Comparison of ENCODE assay signal across 22 mouse cellular contexts in genomic region chr14:7855501-7855900, GRCm38 (mm10). TPM values are rescaled to one million over a fixed set of nuclear protein-coding genes. Genes with fewer than 3 reads are reported as not detected.
A peak's percentile ranks its signal among the peaks of the same experiment; 100 is the strongest.
DNase-seq lines count a peak whose midpoint lies in the region; ATAC-seq lines count a peak whose summit lies in the region.
"Had no signal": no experiment of that assay in that cellular context is flagged by ENCODE, and none has a peak within 500 bp of the region (broad histone marks: within the 10 kb centered on the region; RNA-seq: fewer than 3 reads in every experiment).

No protein-coding gene starts in this region.

- WGBS in forebrain, embryonic 11.5 days, result 65% methylated on average over 5 of the region's 5 CpGs
- WGBS in forebrain, embryonic 12.5 days, result 53% methylated on average over 5 of the region's 5 CpGs
- WGBS in embryonic facial prominence, embryonic 10.5 days, result 67% methylated on average over 5 of the region's 5 CpGs
- WGBS in embryonic facial prominence, embryonic 15.5 days, result 34% methylated on average over 5 of the region's 5 CpGs
- 48% methylated on average over 5 of the region's 5 CpGs for WGBS in limb, embryonic 15.5 days

- H3K4me2 ChIP-seq in forebrain, embryonic 11.5 days (ENCODE audit: low read depth, low read length, severe bottlenecking), result no peak overlapping the region
- H3K4me2 ChIP-seq in forebrain, embryonic 12.5 days, result no peak overlapping the region
- no peak overlapping the region for H3K4me2 ChIP-seq in embryonic facial prominence, embryonic 15.5 days (replicated peaks)
- H3K4me2 ChIP-seq in limb, embryonic 15.5 days, result no peak overlapping the region
- H3K4me2 ChIP-seq: intestine, embryonic 15.5 days; liver, embryonic 13.5 days; midbrain, embryonic 11.5 days; neural tube, embryonic 15.5 days had no signal

- peaks cover 12% of the 10 kb centered on the region; the same call in 1 of the 2 replicates for H3K4me1 ChIP-seq in forebrain, embryonic 11.5 days (replicated peaks; ENCODE audit: control insufficient read depth, insufficient read depth, low read length)
- peaks cover 44% of the 10 kb centered on the region for H3K4me1 ChIP-seq in forebrain, embryonic 12.5 days
- H3K4me1 ChIP-seq in embryonic facial prominence, embryonic 10.5 days, result peaks cover 55% of the 10 kb centered on the region
- H3K4me1 ChIP-seq in embryonic facial prominence, embryonic 15.5 days, result peaks cover 52% of the 10 kb centered on the region
- H3K4me1 ChIP-seq in limb, embryonic 15.5 days, result peaks cover 68% of the 10 kb centered on the region

- H3K9me3 ChIP-seq in forebrain, embryonic 11.5 days (ENCODE audit: control insufficient read depth, low read length), result no peaks in the 10 kb centered on the region
- no peaks in the 10 kb centered on the region for H3K9me3 ChIP-seq in forebrain, embryonic 12.5 days
- no peaks in the 10 kb centered on the region for H3K9me3 ChIP-seq in embryonic facial prominence, embryonic 10.5 days
- H3K9me3 ChIP-seq in embryonic facial prominence, embryonic 15.5 days (replicated peaks), result no peaks in the 10 kb centered on the region
- no peaks in the 10 kb centered on the region for H3K9me3 ChIP-seq in limb, embryonic 15.5 days
- H3K9me3 ChIP-seq: intestine, embryonic 15.5 days; liver, embryonic 13.5 days; neural tube, embryonic 15.5 days had no signal

- peak overlapping the region; percentile 7; the same call in 1 of the 2 replicates for H3K27ac ChIP-seq in forebrain, embryonic 11.5 days (ENCODE audit: low read depth, low read length)
- no peak overlapping the region for H3K27ac ChIP-seq in forebrain, embryonic 12.5 days
- peak overlapping the region; percentile 51 for H3K27ac ChIP-seq in embryonic facial prominence, embryonic 10.5 days (replicated peaks)
- H3K27ac ChIP-seq in embryonic facial prominence, embryonic 15.5 days (replicated peaks), result peak overlapping the region; percentile 8
- peak overlapping the region; percentile 47; the same call in 1 of the 2 replicates for H3K27ac ChIP-seq in limb, embryonic 15.5 days
- H3K27ac ChIP-seq: intestine, embryonic 15.5 days; left cerebral cortex, adult 2 months; liver, embryonic 13.5 days; neural tube, embryonic 15.5 days had no signal

- H3K36me3 ChIP-seq in forebrain, embryonic 11.5 days (ENCODE audit: control insufficient read depth, insufficient read depth, low read length), result no peaks in the 10 kb centered on the region
- H3K36me3 ChIP-seq in forebrain, embryonic 12.5 days (replicated peaks), result no peaks in the 10 kb centered on the region
- H3K36me3 ChIP-seq in embryonic facial prominence, embryonic 10.5 days (replicated peaks), result no peaks in the 10 kb centered on the region
- H3K36me3 ChIP-seq in embryonic facial prominence, embryonic 15.5 days, result no peaks in the 10 kb centered on the region
- H3K36me3 ChIP-seq in limb, embryonic 15.5 days, result no peaks in the 10 kb centered on the region
- H3K36me3 ChIP-seq: intestine, embryonic 15.5 days; liver, embryonic 13.5 days; neural tube, embryonic 15.5 days had no signal

- no peak overlapping the region for H3K4me3 ChIP-seq in forebrain, embryonic 11.5 days (ENCODE audit: low read depth, low read length)
- no peak overlapping the region for H3K4me3 ChIP-seq in forebrain, embryonic 12.5 days (replicated peaks)
- no peak overlapping the region for H3K4me3 ChIP-seq in embryonic facial prominence, embryonic 10.5 days
- no peak overlapping the region for H3K4me3 ChIP-seq in embryonic facial prominence, embryonic 15.5 days (replicated peaks)
- H3K4me3 ChIP-seq in limb, embryonic 15.5 days, result no peak overlapping the region
- H3K4me3 ChIP-seq: intestine, embryonic 15.5 days; left cerebral cortex, adult 2 months; liver, embryonic 13.5 days; neural tube, embryonic 15.5 days had no signal

- no peak for DNase-seq in forebrain, embryonic 11.5 days (ENCODE audit: low spot score)
- no peak for DNase-seq in embryonic facial prominence, embryonic 10.5 days (ENCODE audit: low spot score)
- no peak for DNase-seq in neural tube, embryonic 10.5 days (ENCODE audit: extremely low spot score, low spot score)
- DNase-seq in kidney, adult 11 months, result no peak
- DNase-seq: adrenal gland, adult 2 months; cerebellum, adult 11 months; cerebellum, adult 9-11 months; heart, postnatal 4 days; kidney, postnatal 4 days; left cerebral cortex, postnatal 4 days; liver, embryonic 13.5 days; lung, adult 2 months; lung, postnatal 14 days; right cerebral cortex, adult 18-20 months had no signal

- no peaks in the 10 kb centered on the region for H3K27me3 ChIP-seq in forebrain, embryonic 11.5 days (ENCODE audit: control insufficient read depth, insufficient read depth, low read length)
- no peaks in the 10 kb centered on the region for H3K27me3 ChIP-seq in forebrain, embryonic 12.5 days
- H3K27me3 ChIP-seq in embryonic facial prominence, embryonic 10.5 days (replicated peaks; ENCODE audit: low read depth, poor library complexity, severe bottlenecking), result no peaks in the 10 kb centered on the region
- H3K27me3 ChIP-seq in embryonic facial prominence, embryonic 15.5 days, result no peaks in the 10 kb centered on the region
- no peaks in the 10 kb centered on the region for H3K27me3 ChIP-seq in limb, embryonic 15.5 days
- H3K27me3 ChIP-seq: intestine, embryonic 15.5 days; liver, embryonic 13.5 days; neural tube, embryonic 15.5 days had no signal

- no peak overlapping the region for H3K9ac ChIP-seq in forebrain, embryonic 11.5 days (ENCODE audit: low read length)
- no peak overlapping the region for H3K9ac ChIP-seq in forebrain, embryonic 12.5 days
- H3K9ac ChIP-seq in embryonic facial prominence, embryonic 15.5 days, result no peak overlapping the region
- H3K9ac ChIP-seq in limb, embryonic 15.5 days, result no peak overlapping the region
- H3K9ac ChIP-seq: intestine, embryonic 15.5 days; liver, embryonic 13.5 days; neural tube, embryonic 15.5 days had no signal

- ATAC-seq in forebrain, embryonic 11.5 days (replicated peaks; ENCODE audit: low FRiP score), result no peak
- ATAC-seq in forebrain, embryonic 12.5 days (ENCODE audit: low FRiP score), result no peak
- ATAC-seq in embryonic facial prominence, embryonic 15.5 days (ENCODE audit: insufficient number of reproducible peaks, low FRiP score, low TSS enrichment, low read depth), result no peak; the same call in 1 of the 2 replicates
- ATAC-seq in limb, embryonic 15.5 days (ENCODE audit: insufficient number of reproducible peaks, low FRiP score, low TSS enrichment, low read depth), result no peak
- ATAC-seq: hindbrain, embryonic 16.5 days; intestine, embryonic 15.5 days had no signal

RNA-seq across cellular contexts. Expression of gene Flnb, which starts 37.7 kb away (rescaled TPM):
- polyA plus RNA-seq in forebrain, embryonic 11.5 days (2014; fragmentation: Nextera tagmentation; extraction: Ambion mirVana), result 23.2 and 27.2 TPM in 2 replicates
- 21.3 and 22.9 TPM in 2 replicates for polyA plus RNA-seq in forebrain, embryonic 12.5 days (2016; fragmentation: Nextera tagmentation; extraction: Ambion mirVana)
- 20.4 and 22.5 TPM in 2 replicates for polyA plus RNA-seq in embryonic facial prominence, embryonic 10.5 days (2016; fragmentation: Nextera tagmentation; extraction: Ambion mirVana)
- polyA plus RNA-seq in embryonic facial prominence, embryonic 15.5 days (2015; fragmentation: Nextera tagmentation; extraction: Ambion mirVana), result 22.2 and 22.7 TPM in 2 replicates
- 27.6 and 33.0 TPM in 2 replicates for polyA plus RNA-seq in limb, embryonic 15.5 days (2015; fragmentation: Nextera tagmentation; extraction: Ambion mirVana)
